Mouse (Mus musculus) hindbrain, embryonic 14.5 days (tissue): ENCODE data around the gene Usf2. TPM values are rescaled to one million over a fixed set of nuclear protein-coding genes. Genes with fewer than 3 reads are reported as not detected.
"Not testable (repeated sequence)": the region's sequence is repeated elsewhere in the genome, so short reads cannot be mapped to it uniquely, and the experiment has no call there.

ENCODE experiments used
- ATAC-seq: fragments of 200-750 bp; cut with Nextera tagmentation; 2 replicates; pipeline ENCODE4 v1.8.0; 2017; ENCODE audit warnings: moderate number of reproducible peaks, mild to moderate bottlenecking, moderate TSS enrichment, moderate library complexity; ENCODE audit not compliant: low FRiP score
- DNase-seq: peaks from one replicate; pipeline ENCODE4 v3.0.0-alpha.2; 2015; ENCODE audit warnings: low spot score
- H3K27ac ChIP-seq: fragments of 300-500 bp; sonication (generic); 2 replicates; pipeline ENCODE4 v1.5.1; 2014; ENCODE audit warnings: mild to moderate bottlenecking, moderate library complexity
- H3K27me3 ChIP-seq: fragments of 300-500 bp; sonication (generic); 2 replicates; pipeline ENCODE4 v1.6.1; 2014; ENCODE audit warnings: mild to moderate bottlenecking, low read length, mixed read lengths; ENCODE audit not compliant: control insufficient read depth, insufficient read depth
- H3K36me3 ChIP-seq: fragments of 300-500 bp; sonication (generic); replicated peaks from 2 replicates; pipeline ENCODE4 v1.6.1; 2014; ENCODE audit not compliant: control insufficient read depth, insufficient read depth
- H3K4me1 ChIP-seq: fragments of 300-500 bp; sonication (generic); replicated peaks from 2 replicates; pipeline ENCODE4 v1.6.1; 2014; ENCODE audit warnings: antibody characterized with exemption, low read length, mixed read lengths; ENCODE audit not compliant: control insufficient read depth, insufficient read depth
- H3K4me2 ChIP-seq: fragments of 300-500 bp; sonication (generic); replicated peaks from 2 replicates; pipeline ENCODE4 v1.6.1; 2014; ENCODE audit warnings: mild to moderate bottlenecking, moderate library complexity
- H3K4me3 ChIP-seq: fragments of 300-500 bp; sonication (generic); replicated peaks from 2 replicates; pipeline ENCODE4 v1.5.1; 2014; ENCODE audit warnings: mild to moderate bottlenecking, low read length
- H3K9ac ChIP-seq: fragments of 300-500 bp; sonication (generic); 2 replicates; pipeline ENCODE4 v1.6.1; 2014
- H3K9me3 ChIP-seq: fragments of 300-500 bp; sonication (generic); 2 replicates; pipeline ENCODE4 v1.6.1; 2016; ENCODE audit warnings: low read length; ENCODE audit not compliant: control insufficient read depth
- WGBS: fragments of 180-500 bp; shearing (Covaris S2); extraction: QIAGEN DNeasy Blood & Tissue Kit; methylation state at CpG from one replicate; pipeline ENCODE4 v1.1.7; 2014; 5-methylcytosine and 5-hydroxymethylcytosine counted together
- polyA plus RNA-seq: library from polyadenylated mRNA; unstranded; fragments of >200 nt; fragmentation: Nextera tagmentation; extraction: Ambion mirVana; gene quantifications from 2 replicates; pipeline ENCODE4 v1.2.1, GENCODE M21; 2014

The Usf2 gene
- polyA plus RNA-seq, 1 experiment from 2014 or later = 26.5 TPM

- not testable (repeated sequence) for DNase-seq, H3K9ac ChIP-seq, H3K4me3 ChIP-seq, H3K36me3 ChIP-seq, H3K4me2 ChIP-seq, H3K27me3 ChIP-seq, ATAC-seq, H3K4me1 ChIP-seq, H3K27ac ChIP-seq, H3K9me3 ChIP-seq
- WGBS = 82% methylated on average over 1 of the region's 1 CpGs
These were observed 16.5 kb downstream of the Usf2 start for GRCm38 (mm10) chr7:30940070-30940469.

DNA sequence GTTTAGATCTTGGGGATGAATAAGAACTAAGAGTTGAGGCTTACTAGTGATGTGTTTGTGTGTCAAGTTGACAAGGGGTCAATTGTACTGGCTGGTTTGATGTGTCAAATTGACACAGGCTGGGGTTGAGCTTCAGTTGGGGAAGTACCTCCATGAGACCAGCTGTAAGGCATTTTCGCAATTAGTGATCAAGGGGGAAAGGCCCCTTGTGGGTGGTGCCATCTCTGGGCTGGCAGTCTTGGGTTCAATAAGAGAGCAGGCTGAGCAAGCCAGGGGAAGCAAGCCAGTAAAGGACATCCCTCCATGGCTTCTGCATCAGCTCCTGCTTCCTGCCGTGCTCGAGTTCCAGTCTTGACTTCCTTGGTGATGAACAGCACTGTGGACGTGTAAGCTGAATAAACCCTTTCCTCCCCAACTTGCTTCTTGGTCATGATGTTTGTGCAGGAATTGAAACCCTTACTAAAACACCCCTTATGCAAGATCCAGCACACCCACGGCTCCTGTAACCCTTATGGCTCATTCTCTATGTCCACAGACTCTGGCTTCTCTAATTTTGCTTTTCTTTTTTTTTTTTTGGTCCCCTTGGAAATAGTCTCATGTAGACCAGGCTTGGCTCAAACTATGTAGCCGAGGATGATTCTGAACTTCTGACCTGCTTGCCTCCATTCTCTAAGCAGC is 21.0 kb downstream of the Usf2 start:
- H3K4me2 ChIP-seq, H3K4me3 ChIP-seq, H3K27me3 ChIP-seq, ATAC-seq, DNase-seq, H3K9ac ChIP-seq, H3K9me3 ChIP-seq, H3K36me3 ChIP-seq, H3K4me1 ChIP-seq, H3K27ac ChIP-seq: not testable (repeated sequence)
- WGBS = 83% methylated on average over 6 of the region's 6 CpGs

DNA sequence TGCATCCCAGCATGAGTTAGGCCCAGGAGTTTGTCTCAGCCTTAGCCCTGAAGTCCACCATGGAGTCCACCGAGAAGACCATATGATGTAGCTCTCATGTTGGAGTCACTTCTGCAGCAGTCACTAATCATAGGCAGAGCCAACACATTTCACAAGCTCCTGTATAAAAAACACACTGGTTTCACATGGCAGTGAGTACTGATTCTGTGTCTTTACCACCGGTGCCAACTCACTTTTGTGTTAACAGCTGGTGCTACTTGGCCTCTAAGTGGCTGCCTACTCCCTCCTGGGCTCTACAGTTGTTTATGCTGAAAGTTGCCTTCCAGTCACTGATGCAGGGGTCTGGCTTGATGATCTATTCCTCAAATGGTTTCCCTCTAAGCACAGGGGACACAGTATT is 32.0 kb downstream of the Usf2 start, which contains the start of gene Hamp2:
Hamp2 (minus strand) TSS at position 101 of the 400 bp plus-strand sequence.
- not testable (repeated sequence) for ATAC-seq
- 72% methylated on average over 2 of the region's 2 CpGs for WGBS

GRCm38 (mm10) chr7:30924071-30924470 is 32.5 kb downstream of the Usf2 start:
- no peaks in the 10 kb centered on the region for H3K4me1 ChIP-seq
- no peaks in the 10 kb centered on the region for H3K27me3 ChIP-seq
- ATAC-seq (no peak), DNase-seq (no peak)
- no peaks in the 10 kb centered on the region for H3K9me3 ChIP-seq
- no peaks in the 10 kb centered on the region for H3K36me3 ChIP-seq
- 71% methylated on average over 3 of the region's 3 CpGs for WGBS
- H3K27ac ChIP-seq = no peak overlapping the region
- no peak overlapping the region for H3K4me3 ChIP-seq
- no peak overlapping the region for H3K9ac ChIP-seq
- H3K4me2 ChIP-seq = no peak overlapping the region

More for the DNA sequence above, 32.0 kb downstream of the Usf2 start, which contains the start of gene Hamp2:
- H3K27ac ChIP-seq, H3K36me3 ChIP-seq, H3K27me3 ChIP-seq, H3K9ac ChIP-seq, H3K4me2 ChIP-seq, H3K9me3 ChIP-seq, H3K4me3 ChIP-seq, DNase-seq, H3K4me1 ChIP-seq: not testable (repeated sequence)

DNA sequence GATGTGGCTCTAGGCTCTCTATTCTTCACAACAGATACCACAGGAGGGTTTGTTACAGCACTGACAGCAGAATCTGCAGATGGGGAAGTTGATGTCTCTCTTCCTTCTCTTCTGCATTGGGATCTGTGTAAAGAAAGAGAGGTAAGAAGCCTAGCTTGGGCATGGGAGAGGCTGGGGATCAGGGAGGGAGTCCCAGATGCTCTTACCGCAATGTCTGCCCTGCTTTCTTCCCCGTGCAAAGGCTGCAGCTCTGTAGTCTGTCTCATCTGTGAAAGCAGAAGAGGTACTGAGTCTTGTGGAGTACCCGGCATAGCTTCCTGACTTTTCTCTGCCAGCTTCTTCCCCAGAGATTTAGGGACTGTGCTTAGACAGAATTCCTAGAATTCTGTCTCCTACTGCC is 34.1 kb downstream of the Usf2 start:
- ATAC-seq, H3K4me3 ChIP-seq, H3K4me2 ChIP-seq, H3K9ac ChIP-seq, H3K27me3 ChIP-seq, H3K4me1 ChIP-seq, DNase-seq, H3K36me3 ChIP-seq, H3K9me3 ChIP-seq, H3K27ac ChIP-seq: not testable (repeated sequence)
- WGBS = 50% methylated on average over 3 of the region's 3 CpGs

- Histone ChIP-seq H3K27ac (no peak overlapping the region), H3K9me3 (no peaks in the 10 kb centered on the region), H3K4me1 (no peaks in the 10 kb centered on the region), H3K4me3 (no peak overlapping the region), H3K36me3 (no peaks in the 10 kb centered on the region), H3K4me2 (no peak overlapping the region), H3K27me3 (no peaks in the 10 kb centered on the region), H3K9ac (no peak overlapping the region)
- DNase-seq (peak; percentile 13), ATAC-seq (no peak)
- 69% methylated on average over 3 of the region's 3 CpGs for WGBS
These were observed 36.4 kb downstream of the Usf2 start for GRCm38 (mm10) chr7:30920217-30920616.

DNA sequence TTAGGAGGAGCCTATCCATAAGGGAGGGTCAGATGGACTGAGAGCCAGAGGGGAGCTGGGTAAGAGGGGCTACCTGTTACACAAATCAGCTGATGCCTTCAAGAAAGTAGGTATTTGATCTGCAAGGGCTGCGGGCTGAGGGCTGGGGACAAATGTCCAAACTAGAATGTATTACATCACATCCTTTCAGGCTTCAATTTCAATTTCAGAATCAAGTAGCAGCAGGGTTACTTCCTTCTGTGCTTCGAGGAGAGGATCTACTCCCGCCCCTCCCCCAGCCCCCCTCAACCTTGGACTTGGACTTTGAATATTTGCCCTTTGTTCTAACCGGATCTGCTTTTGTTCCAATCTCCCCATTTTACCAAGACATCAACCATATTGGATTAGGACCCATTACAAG is 39.4 kb downstream of the Usf2 start:
- no peaks in the 10 kb centered on the region for H3K9me3 ChIP-seq
- ATAC-seq (no peak), DNase-seq (no peak)
- H3K27me3 ChIP-seq = no peaks in the 10 kb centered on the region
- WGBS = 62% methylated on average over 4 of the region's 4 CpGs
- H3K27ac ChIP-seq = no peak overlapping the region
- H3K4me1 ChIP-seq = no peaks in the 10 kb centered on the region
- no peak overlapping the region for H3K4me2 ChIP-seq
- no peak overlapping the region for H3K9ac ChIP-seq
- no peak overlapping the region for H3K4me3 ChIP-seq
- no peaks in the 10 kb centered on the region for H3K36me3 ChIP-seq

DNA sequence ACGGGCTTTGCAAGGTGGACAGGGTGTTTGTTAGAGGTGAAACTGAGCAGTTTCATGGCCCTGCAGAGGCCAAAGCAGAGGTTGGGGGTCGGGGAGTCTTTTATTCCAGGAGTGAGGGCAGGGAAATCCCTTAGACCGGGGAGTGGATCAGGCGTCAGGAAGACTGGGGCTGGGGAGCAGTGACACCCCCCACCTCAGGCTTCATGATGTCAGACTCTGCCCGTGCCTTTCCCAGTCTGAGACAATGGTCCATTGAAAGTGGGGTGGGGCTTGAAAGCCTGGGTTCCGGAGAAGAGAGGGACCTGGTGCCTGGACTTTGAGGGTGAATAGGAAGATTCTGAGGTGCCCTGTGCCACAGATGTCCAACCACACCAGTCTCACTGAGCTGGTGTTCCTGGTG is 39.9 kb downstream of the Usf2 start:
- Histone ChIP-seq H3K36me3 (no peaks in the 10 kb centered on the region), H3K4me2 (no peak overlapping the region), H3K9me3 (no peaks in the 10 kb centered on the region), H3K4me1 (no peaks in the 10 kb centered on the region), H3K9ac (no peak overlapping the region), H3K27me3 (no peaks in the 10 kb centered on the region), H3K4me3 (no peak overlapping the region), H3K27ac (no peak overlapping the region)
- no peak for DNase-seq
- ATAC-seq = no peak
- 30% methylated on average over 6 of the region's 6 CpGs for WGBS

- WGBS = 71% methylated on average over 8 of the region's 8 CpGs
- Histone ChIP-seq H3K36me3 (no peaks in the 10 kb centered on the region), H3K9me3 (no peaks in the 10 kb centered on the region), H3K4me3 (no peak within 1 kb of the TSS), H3K27ac (no peak within 1 kb of the TSS), H3K4me2 (no peak within 1 kb of the TSS), H3K4me1 (no peaks in the 10 kb centered on the region), H3K27me3 (no peaks in the 10 kb centered on the region), H3K9ac (no peak within 1 kb of the TSS)
- no peak for DNase-seq
- no peak for ATAC-seq
These were observed 41.9 kb downstream of the Usf2 start, which contains the start of gene Mag for GRCm38 (mm10) chr7:30914732-30915131. Mag (minus strand) TSS chr7:30914873.

- 83% methylated on average over 6 of the region's 6 CpGs for WGBS
- Histone ChIP-seq H3K27ac (no peak overlapping the region), H3K36me3 (no peaks in the 10 kb centered on the region), H3K4me1 (0 out of 2 replicates have a peak, but pooled peaks cover 6% of the 10 kb centered on the region), H3K9ac (no peak overlapping the region), H3K4me3 (no peak overlapping the region), H3K4me2 (no peak overlapping the region), H3K27me3 (no peaks in the 10 kb centered on the region), H3K9me3 (no peaks in the 10 kb centered on the region)
- ATAC-seq (no peak), DNase-seq (no peak)
These were observed 46.8 kb downstream of the Usf2 start for GRCm38 (mm10) chr7:30909773-30910172.
